Mouse (Mus musculus): ENCODE measurements around the gene Zc3h14. TPM values are rescaled to one million over a fixed set of nuclear protein-coding genes. Genes with fewer than 3 reads are reported as not detected.

Zc3h14 gene
- polyA plus RNA-seq, 1 experiment from 2014 or later = 28.8 TPM

DNA sequence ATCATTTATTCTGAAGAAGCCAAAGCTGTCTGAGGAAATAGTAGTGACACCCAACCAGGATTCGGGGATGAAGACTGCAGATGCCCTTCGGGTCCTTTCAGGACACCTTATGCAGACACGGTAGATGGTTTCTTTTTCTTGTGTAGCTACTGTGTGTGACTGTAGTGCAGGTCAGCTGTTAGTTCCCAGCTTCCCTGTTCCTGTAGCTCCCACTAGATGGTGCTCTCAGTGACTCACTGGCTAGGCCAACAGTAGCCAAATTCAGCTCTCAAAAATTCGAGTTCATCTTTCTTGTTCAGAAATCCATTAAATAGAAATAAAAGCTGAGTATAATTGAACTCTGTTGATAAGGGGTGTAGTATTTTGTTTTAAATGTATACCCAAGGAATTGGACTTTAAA, 32.4 kb downstream of the Zc3h14 start:
- Histone ChIP-seq H3K9me3 (ENCODE audit: low read length) (no peaks in the 10 kb centered on the region), H3K4me3 (ENCODE audit: low read depth, low read length) (no peak overlapping the region), H3K9ac (replicated peaks) (no peak overlapping the region), H3K27ac (ENCODE audit: low read depth) (no peak overlapping the region), H3K36me3 (replicated peaks; ENCODE audit: insufficient read depth, low read length) (peaks cover 74% of the 10 kb centered on the region), H3K4me2 (ENCODE audit: low read depth, low read length) (no peak overlapping the region), H3K4me1 (ENCODE audit: insufficient read depth) (no peaks in the 10 kb centered on the region), H3K27me3 (ENCODE audit: insufficient read depth, low read length) (no peaks in the 10 kb centered on the region)
- no peak for DNase-seq
- 72% methylated on average over 4 of the region's 4 CpGs for WGBS (ENCODE audit: insufficient replicate concordance)
- ATAC-seq = no peak
- TF ChIP-seq EP300 (IDR thresholded peaks at IDR 0.05; ENCODE audit: low read depth) (no peak), CTCF (IDR thresholded peaks at IDR 0.05; ENCODE audit: low read depth) (peak; percentile 55)

DNA sequence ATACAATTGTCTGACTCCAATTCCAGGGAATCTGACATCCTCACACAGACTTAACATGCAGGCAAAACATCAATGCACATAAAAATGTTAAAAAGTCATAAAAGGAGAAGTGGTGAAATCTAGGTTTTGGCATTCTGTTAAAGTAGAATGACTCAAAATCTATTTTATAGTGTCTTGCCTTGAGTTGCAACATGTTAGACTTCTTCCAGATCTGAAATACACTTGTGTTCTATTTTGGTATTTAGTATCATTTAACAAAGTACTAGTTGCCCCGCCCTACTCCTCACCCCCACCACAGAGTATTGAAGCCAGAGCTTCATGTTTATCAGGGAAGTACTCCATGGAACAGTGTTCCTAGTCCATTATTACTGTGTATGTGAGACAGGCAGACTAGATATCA, 37.5 kb downstream of the Zc3h14 start:
- DNase-seq = no peak
- H3K27me3 ChIP-seq (ENCODE audit: insufficient read depth, low read length) = no peaks in the 10 kb centered on the region
- TF ChIP-seq CTCF (IDR thresholded peaks at IDR 0.05; ENCODE audit: low read depth) (no peak), EP300 (IDR thresholded peaks at IDR 0.05; ENCODE audit: low read depth) (no peak)

DNA sequence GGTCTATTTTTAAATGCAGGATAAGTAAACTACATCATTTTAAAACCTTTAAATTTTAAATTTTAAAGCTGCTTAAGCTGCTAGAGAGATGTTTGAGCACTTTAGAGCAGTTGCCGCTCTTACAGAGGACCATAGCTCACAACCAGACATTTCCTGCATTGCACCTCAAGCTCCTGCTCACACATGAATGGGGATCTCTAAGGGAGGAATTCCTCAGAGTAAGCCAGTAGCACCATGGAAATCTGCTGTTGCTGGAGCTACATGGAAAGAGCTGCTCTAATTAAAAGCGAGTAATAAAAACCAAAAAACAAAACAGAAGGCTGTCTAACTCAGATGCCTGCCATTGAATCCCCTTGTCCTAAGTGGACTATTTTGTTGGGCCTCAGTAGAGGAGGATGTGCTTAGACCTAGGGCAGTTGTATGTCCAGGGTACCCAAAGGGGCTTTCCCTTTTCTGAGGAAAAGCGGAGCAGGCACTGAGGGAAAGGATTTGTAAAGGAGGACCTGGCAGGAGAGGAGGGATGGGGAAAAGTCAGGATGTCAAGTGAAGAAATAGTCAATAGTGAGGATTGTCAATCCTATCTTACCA, 49.1 kb downstream of the Zc3h14 start:
- H3K36me3 ChIP-seq (replicated peaks; ENCODE audit: insufficient read depth, low read length) = peaks cover 14% of the 10 kb centered on the region
- H3K9me3 ChIP-seq (ENCODE audit: low read length) = no peaks in the 10 kb centered on the region
- H3K4me3 ChIP-seq (ENCODE audit: low read depth, low read length) = no peak overlapping the region
- 96% methylated on average over 3 of the region's 3 CpGs for WGBS (ENCODE audit: insufficient replicate concordance)
- no peak for ATAC-seq
- no peak overlapping the region for H3K27ac ChIP-seq (ENCODE audit: low read depth)
- TF ChIP-seq EP300 (IDR thresholded peaks at IDR 0.05; ENCODE audit: low read depth) = no peak
- no peak for TF ChIP-seq CTCF (IDR thresholded peaks at IDR 0.05; ENCODE audit: low read depth)
- DNase-seq = no peak
- H3K27me3 ChIP-seq (ENCODE audit: insufficient read depth, low read length) = no peaks in the 10 kb centered on the region
- H3K4me1 ChIP-seq (ENCODE audit: insufficient read depth) = no peaks in the 10 kb centered on the region
- H3K9ac ChIP-seq (replicated peaks) = no peak overlapping the region
- no peak overlapping the region for H3K4me2 ChIP-seq (ENCODE audit: low read depth, low read length)

More for the DNA sequence above, 37.5 kb downstream of the Zc3h14 start:
- Histone ChIP-seq H3K9me3 (ENCODE audit: low read length) (no peaks in the 10 kb centered on the region), H3K4me1 (ENCODE audit: insufficient read depth) (no peaks in the 10 kb centered on the region), H3K27ac (ENCODE audit: low read depth) (no peak overlapping the region), H3K9ac (replicated peaks) (no peak overlapping the region), H3K4me3 (ENCODE audit: low read depth, low read length) (no peak overlapping the region), H3K4me2 (ENCODE audit: low read depth, low read length) (no peak overlapping the region), H3K36me3 (replicated peaks; ENCODE audit: insufficient read depth, low read length) (peaks cover 69% of the 10 kb centered on the region)
- ATAC-seq = no peak
- WGBS (ENCODE audit: insufficient replicate concordance) = 96% methylated on average over 1 of the region's 1 CpGs

DNA sequence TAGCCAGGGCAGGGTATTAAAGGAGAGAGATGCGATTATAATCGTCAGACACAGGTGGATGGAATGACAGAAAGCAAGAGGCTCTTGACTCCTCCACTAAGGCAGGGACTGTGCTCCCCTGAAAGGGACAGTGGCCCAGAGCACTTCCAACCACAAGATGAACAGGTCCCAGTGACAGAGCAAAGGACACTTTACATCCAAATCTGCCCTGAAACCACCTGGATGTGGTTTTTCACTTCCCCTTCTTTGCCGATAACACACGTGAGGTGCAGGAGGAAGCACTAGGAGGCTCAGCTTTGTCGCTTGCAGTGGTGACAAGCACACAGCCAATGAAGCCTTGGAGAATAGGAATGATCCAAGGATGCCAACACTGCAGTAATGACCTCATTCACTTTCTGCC, 53.6 kb downstream of the Zc3h14 start:
- WGBS (ENCODE audit: insufficient replicate concordance) = 50% methylated on average over 5 of the region's 5 CpGs
- H3K9ac ChIP-seq (replicated peaks) = no peak overlapping the region

GRCm38 (mm10) chr12:98802245-98802644, 55.5 kb downstream of the Zc3h14 start:
- Histone ChIP-seq H3K27me3 (ENCODE audit: insufficient read depth, low read length) (no peaks in the 10 kb centered on the region), H3K36me3 (replicated peaks; ENCODE audit: insufficient read depth, low read length) (no peaks in the 10 kb centered on the region), H3K9ac (replicated peaks) (no peak overlapping the region), H3K4me3 (ENCODE audit: low read depth, low read length) (no peak overlapping the region), H3K4me2 (ENCODE audit: low read depth, low read length) (no peak overlapping the region), H3K27ac (ENCODE audit: low read depth) (no peak overlapping the region), H3K4me1 (ENCODE audit: insufficient read depth) (no peaks in the 10 kb centered on the region), H3K9me3 (ENCODE audit: low read length) (no peaks in the 10 kb centered on the region)
- TF ChIP-seq EP300 (IDR thresholded peaks at IDR 0.05; ENCODE audit: low read depth) (no peak), CTCF (IDR thresholded peaks at IDR 0.05; ENCODE audit: low read depth) (no peak)
- WGBS (ENCODE audit: insufficient replicate concordance) = 62% methylated on average over 3 of the region's 3 CpGs
- ATAC-seq (no peak), DNase-seq (no peak)

More for the DNA sequence above, 53.6 kb downstream of the Zc3h14 start:
- no peak overlapping the region for H3K4me2 ChIP-seq (ENCODE audit: low read depth, low read length)
- no peaks in the 10 kb centered on the region for H3K9me3 ChIP-seq (ENCODE audit: low read length)
- no peaks in the 10 kb centered on the region for H3K27me3 ChIP-seq (ENCODE audit: insufficient read depth, low read length)
- no peak overlapping the region for H3K27ac ChIP-seq (ENCODE audit: low read depth)
- H3K36me3 ChIP-seq (replicated peaks; ENCODE audit: insufficient read depth, low read length) = no peaks in the 10 kb centered on the region
- DNase-seq = no peak
- H3K4me3 ChIP-seq (ENCODE audit: low read depth, low read length) = no peak overlapping the region
- ATAC-seq = no peak
- H3K4me1 ChIP-seq (ENCODE audit: insufficient read depth) = no peaks in the 10 kb centered on the region
- TF ChIP-seq EP300 (IDR thresholded peaks at IDR 0.05; ENCODE audit: low read depth) = no peak
- TF ChIP-seq CTCF (IDR thresholded peaks at IDR 0.05; ENCODE audit: low read depth) = no peak

DNA sequence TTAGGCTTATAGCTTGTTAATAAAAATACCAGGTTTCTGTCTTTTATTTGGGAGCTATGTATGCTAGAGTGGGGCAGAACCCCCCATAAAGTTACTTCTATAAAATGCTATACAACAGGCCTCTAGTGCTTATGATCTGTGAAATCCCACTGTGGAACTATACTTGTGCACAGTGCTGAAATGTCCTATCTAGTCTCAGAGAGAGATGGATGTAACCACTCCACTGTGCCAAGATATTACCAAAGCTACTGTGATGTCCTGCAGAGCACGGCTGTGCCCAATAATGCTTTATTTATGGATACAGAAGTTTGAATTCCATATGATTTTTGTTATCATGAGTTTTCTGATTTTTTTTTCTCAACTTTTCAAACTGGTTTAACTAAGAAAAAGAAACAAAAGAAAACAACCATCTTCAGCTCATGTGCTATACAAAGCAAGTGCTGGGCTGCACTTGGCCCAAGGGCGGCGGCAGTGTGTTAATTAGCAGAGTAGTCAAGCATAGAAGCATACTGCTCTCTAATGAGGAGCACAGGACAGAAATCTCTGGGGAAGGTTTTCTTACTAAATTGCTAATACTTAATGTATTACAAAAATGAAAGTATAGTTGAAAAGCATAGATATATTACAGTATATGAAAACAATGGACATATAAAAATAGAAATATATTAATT, 57.4 kb downstream of the Zc3h14 start:
- DNase-seq = no peak
- H3K27me3 ChIP-seq (ENCODE audit: insufficient read depth, low read length) = no peaks in the 10 kb centered on the region
- no peaks in the 10 kb centered on the region for H3K9me3 ChIP-seq (ENCODE audit: low read length)
- no peaks in the 10 kb centered on the region for H3K36me3 ChIP-seq (replicated peaks; ENCODE audit: insufficient read depth, low read length)
- H3K4me2 ChIP-seq (ENCODE audit: low read depth, low read length) = no peak overlapping the region
- 85% methylated on average over 3 of the region's 3 CpGs for WGBS (ENCODE audit: insufficient replicate concordance)
- ATAC-seq = no peak
- no peak overlapping the region for H3K4me3 ChIP-seq (ENCODE audit: low read depth, low read length)
- no peaks in the 10 kb centered on the region for H3K4me1 ChIP-seq (ENCODE audit: insufficient read depth)
- no peak overlapping the region for H3K27ac ChIP-seq (ENCODE audit: low read depth)
- TF ChIP-seq CTCF (IDR thresholded peaks at IDR 0.05; ENCODE audit: low read depth) = no peak
- TF ChIP-seq EP300 (IDR thresholded peaks at IDR 0.05; ENCODE audit: low read depth) = no peak
- H3K9ac ChIP-seq (replicated peaks) = no peak overlapping the region
